Mouse (Mus musculus): ENCODE results near the gene Med16.

Med16 gene

GRCm38 (mm10) chr10:79933145-79933679 lies 24.5 kb upstream of the Med16 start:
- no peak for DNase-seq (ENCODE audit: low spot score in 2 of 2)

GRCm38 (mm10) chr10:79932736-79933135 lies 24.0 kb upstream of the Med16 start:
- DNase-seq (ENCODE audit: low spot score in 2 of 2) = peak; percentile 63 to 68

GRCm38 (mm10) chr10:79931797-79932196 lies 23.1 kb upstream of the Med16 start:
- no peak for DNase-seq (ENCODE audit: low spot score in 2 of 2)

- no peak for DNase-seq (ENCODE audit: low spot score in 2 of 2)
Measured at GRCm38 (mm10) chr10:79930826-79931186, 22.1 kb upstream of the Med16 start.

- no peak for DNase-seq (ENCODE audit: low spot score in 2 of 2)
Measured at GRCm38 (mm10) chr10:79929967-79930825, 21.5 kb upstream of the Med16 start.

GRCm38 (mm10) chr10:79928907-79929701 lies 20.4 kb upstream of the Med16 start:
- DNase-seq (ENCODE audit: low spot score in 2 of 2) = no peak

GRCm38 (mm10) chr10:79928030-79928694 lies 19.4 kb upstream of the Med16 start:
- DNase-seq (ENCODE audit: low spot score in 2 of 2) = no peak

GRCm38 (mm10) chr10:79927324-79928029 lies 18.8 kb upstream of the Med16 start:
- DNase-seq (ENCODE audit: low spot score in 2 of 2) = peak in 1 of 2 experiments; percentile 54

GRCm38 (mm10) chr10:79926491-79927323 lies 18.0 kb upstream of the Med16 start, which contains the start of gene Arid3a:
Arid3a (plus strand) TSS chr10:79927043.
- peak; percentile 79 to 84 for DNase-seq (ENCODE audit: low spot score in 2 of 2)

- DNase-seq (ENCODE audit: low spot score in 2 of 2) = no peak
Measured at GRCm38 (mm10) chr10:79925785-79926490, 17.2 kb upstream of the Med16 start.

- peak; percentile 81 to 92 for DNase-seq (ENCODE audit: low spot score in 2 of 2)
Measured at GRCm38 (mm10) chr10:79924998-79925784, 16.5 kb upstream of the Med16 start.

GRCm38 (mm10) chr10:79921572-79921971 lies 12.8 kb upstream of the Med16 start:
- no peak for DNase-seq (ENCODE audit: low spot score in 2 of 2)

GRCm38 (mm10) chr10:79920958-79921535 lies 12.3 kb upstream of the Med16 start, which contains the start of gene R3hdm4:
R3hdm4 (minus strand) TSS chr10:79921208.
- DNase-seq (ENCODE audit: low spot score in 2 of 2) = no peak

GRCm38 (mm10) chr10:79920056-79920890 lies 11.6 kb upstream of the Med16 start:
- DNase-seq (ENCODE audit: low spot score in 2 of 2) = no peak

- no peak for DNase-seq (ENCODE audit: low spot score in 2 of 2)
Measured at GRCm38 (mm10) chr10:79919251-79919849, 10.6 kb upstream of the Med16 start.

GRCm38 (mm10) chr10:79918231-79919078 lies 9.7 kb upstream of the Med16 start:
- no peak for DNase-seq (ENCODE audit: low spot score in 2 of 2)

Data from frontal cortex, postnatal 10 days (tissue).